Mouse (Mus musculus) activated CD4-positive, CD25-positive, alpha-beta regulatory T cell, adult 9 weeks (primary cell): Measurements from ENCODE around the gene Ppcs. TPM values are rescaled to one million over a fixed set of nuclear protein-coding genes. Genes with fewer than 3 reads are reported as not detected.

Experiments used
- polyA plus RNA-seq: library from polyadenylated mRNA; unstranded; fragments of 100-300 nt; shearing (Covaris generic); gene quantifications from one replicate; pipeline ENCODE4 v1.2.1, GENCODE M21; 2017

The Ppcs gene
- 64.0 TPM for polyA plus RNA-seq

DNA sequence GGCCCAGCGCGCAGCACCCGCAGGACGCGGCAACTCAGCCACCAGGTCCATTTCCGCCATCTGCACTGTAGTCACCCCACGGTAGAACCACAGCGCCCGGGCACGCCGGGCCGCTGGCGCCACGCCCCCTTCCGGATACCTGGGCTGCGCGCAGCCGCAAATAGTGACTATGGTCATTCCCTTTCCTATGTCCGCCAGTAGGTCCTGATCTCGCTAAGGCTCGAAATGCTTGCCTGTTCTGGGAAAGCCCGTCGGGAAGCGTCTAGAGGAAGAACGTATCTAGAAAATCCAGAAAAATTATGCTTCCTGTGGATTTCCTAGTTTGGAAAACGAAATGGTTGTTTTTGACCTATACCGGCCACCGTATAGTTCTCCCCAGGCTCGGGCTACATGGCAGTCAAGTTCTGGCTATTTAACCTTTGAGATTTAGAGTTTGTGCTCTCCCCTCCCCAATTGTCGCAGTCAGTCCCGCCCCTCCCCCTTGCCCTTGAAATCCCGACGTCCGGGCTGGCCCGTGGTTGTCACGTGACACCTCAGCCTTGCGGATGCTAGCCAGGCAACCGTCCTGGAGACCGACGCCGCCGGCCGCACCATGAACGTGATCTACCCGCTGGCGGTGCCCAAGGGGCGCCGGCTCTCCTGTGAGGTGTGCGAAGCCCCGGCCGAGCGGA is at the start of gene Ppcs, which contains the start of gene Zmynd12:
TSS of gene Ppcs (minus strand) at position 127 of the 671 bp plus-strand sequence.
TSS of gene Zmynd12 (plus strand) at position 521 of the 671 bp plus-strand sequence.

GRCm38 (mm10) chr4:119415072-119415753 is 7.0 kb downstream of the Ppcs start, which contains the start of gene Ccdc30:
Gene Ccdc30, minus strand, starts transcription at chr4:119415521.

Other genes starting within 250 kb of the Ppcs start
- gene Zfp691, start 248.2 kb downstream of the Ppcs start, polyA plus RNA-seq = 4.6 TPM
- 2.1 TPM for gene Ermap, start 232.4 kb downstream of the Ppcs start, polyA plus RNA-seq
- 64.9 TPM for gene Svbp, start 227.1 kb downstream of the Ppcs start, polyA plus RNA-seq
- gene Tmem269, start 204.2 kb downstream of the Ppcs start, polyA plus RNA-seq = 0.22 TPM
- gene AU022252, start 189.7 kb downstream of the Ppcs start, polyA plus RNA-seq = 21.8 TPM
- 2.5 TPM for gene P3h1, start 189.5 kb downstream of the Ppcs start, polyA plus RNA-seq
- not detected for gene Cldn19, start 167.0 kb downstream of the Ppcs start, polyA plus RNA-seq
- 51.6 TPM for gene Ybx1, start 127.8 kb downstream of the Ppcs start, polyA plus RNA-seq
- 57.7 TPM for gene Ppih, start 101.9 kb downstream of the Ppcs start, polyA plus RNA-seq
- 10.3 TPM for gene Ccdc30, start 6.9 kb downstream of the Ppcs start, polyA plus RNA-seq
- gene Zmynd12, start 394 bp upstream of the Ppcs start, polyA plus RNA-seq = 0.39 TPM
- not detected for gene Rimkla, start 70.2 kb upstream of the Ppcs start, polyA plus RNA-seq
- 13.1 TPM for gene Foxj3, start 114.6 kb upstream of the Ppcs start, polyA plus RNA-seq
- gene Frg2f1, start 117.1 kb upstream of the Ppcs start, polyA plus RNA-seq = 2.7 TPM
- not detected for gene Guca2a, start 215.3 kb upstream of the Ppcs start, polyA plus RNA-seq
- not detected for gene Guca2b, start 236.5 kb upstream of the Ppcs start, polyA plus RNA-seq